Mouse (Mus musculus) heart, embryonic 15.5 days (tissue): ENCODE data around the gene Psmd11. TPM values are rescaled to one million over a fixed set of nuclear protein-coding genes. Genes with fewer than 3 reads are reported as not detected.

Experiments used
- ATAC-seq: fragments of 200-750 bp; cut with Nextera tagmentation; replicated peaks from 2 replicates; pipeline ENCODE4 v1.8.0; 2017; ENCODE audit warnings: low read depth, moderate TSS enrichment; ENCODE audit not compliant: insufficient number of reproducible peaks, insufficient read depth, low FRiP score
- H3K27ac ChIP-seq: fragments of 300-500 bp; sonication (generic); 2 replicates; pipeline ENCODE4 v1.5.1; 2015; ENCODE audit warnings: mild to moderate bottlenecking, inconsistent platforms
- H3K27me3 ChIP-seq: fragments of 300-500 bp; sonication (generic); 2 replicates; pipeline ENCODE4 v1.6.1; 2015; ENCODE audit warnings: inconsistent platforms
- H3K36me3 ChIP-seq: fragments of 300-500 bp; sonication (generic); 2 replicates; pipeline ENCODE4 v1.6.1; 2015; ENCODE audit warnings: mild to moderate bottlenecking, inconsistent platforms
- H3K4me1 ChIP-seq: fragments of 300-500 bp; sonication (generic); replicated peaks from 2 replicates; pipeline ENCODE4 v1.6.1; 2015; ENCODE audit warnings: inconsistent platforms
- H3K4me2 ChIP-seq: fragments of 300-500 bp; sonication (generic); 2 replicates; pipeline ENCODE4 v1.6.1; 2015; ENCODE audit warnings: inconsistent platforms, mild to moderate bottlenecking, moderate library complexity
- H3K4me3 ChIP-seq: fragments of 300-500 bp; sonication (generic); 2 replicates; pipeline ENCODE4 v1.5.1; 2015; ENCODE audit warnings: mild to moderate bottlenecking, inconsistent platforms
- H3K9ac ChIP-seq: fragments of 300-500 bp; sonication (generic); 2 replicates; pipeline ENCODE4 v1.6.1; 2015; ENCODE audit warnings: mild to moderate bottlenecking, inconsistent platforms
- H3K9me3 ChIP-seq: fragments of 300-500 bp; sonication (generic); replicated peaks from 2 replicates; pipeline ENCODE4 v1.6.1; 2016; ENCODE audit warnings: inconsistent platforms
- WGBS: fragments of 180-500 bp; shearing (Covaris S2); methylation state at CpG from one replicate; pipeline ENCODE4 v1.1.7; 2015; ENCODE audit warnings: mixed read lengths; 5-methylcytosine and 5-hydroxymethylcytosine counted together
- polyA plus RNA-seq: library from polyadenylated mRNA; unstranded; fragments of >200 nt; fragmentation: Nextera tagmentation; extraction: Ambion mirVana; gene quantifications from 2 replicates; pipeline ENCODE4 v1.2.1, GENCODE M21; 2015

Psmd11 gene
- polyA plus RNA-seq, 1 experiment from 2014 or later = 177 TPM

GRCm38 (mm10) chr11:80476222-80477189 is 48.1 kb downstream of the Psmd11 start, which contains the start of gene Cdk5r1:
Gene Cdk5r1, plus strand, starts transcription at chr11:80477023.
- WGBS = under 1% methylated on average over 100 of the region's 116 CpGs
- peak within 1 kb of the TSS; percentile 97 for H3K4me2 ChIP-seq
- H3K4me3 ChIP-seq = peak within 1 kb of the TSS; percentile 70
- H3K36me3 ChIP-seq = peaks cover 9% of the 10 kb centered on the region; the same call in 1 of the 2 replicates
- ATAC-seq = peak; percentile 92
- peak within 1 kb of the TSS; percentile 74 for H3K27ac ChIP-seq
- peaks cover 15% of the 10 kb centered on the region for H3K4me1 ChIP-seq
- peaks cover 12% of the 10 kb centered on the region; the same call in 1 of the 2 replicates for H3K27me3 ChIP-seq
- no peaks in the 10 kb centered on the region for H3K9me3 ChIP-seq
- peak within 1 kb of the TSS; percentile 66 for H3K9ac ChIP-seq

DNA sequence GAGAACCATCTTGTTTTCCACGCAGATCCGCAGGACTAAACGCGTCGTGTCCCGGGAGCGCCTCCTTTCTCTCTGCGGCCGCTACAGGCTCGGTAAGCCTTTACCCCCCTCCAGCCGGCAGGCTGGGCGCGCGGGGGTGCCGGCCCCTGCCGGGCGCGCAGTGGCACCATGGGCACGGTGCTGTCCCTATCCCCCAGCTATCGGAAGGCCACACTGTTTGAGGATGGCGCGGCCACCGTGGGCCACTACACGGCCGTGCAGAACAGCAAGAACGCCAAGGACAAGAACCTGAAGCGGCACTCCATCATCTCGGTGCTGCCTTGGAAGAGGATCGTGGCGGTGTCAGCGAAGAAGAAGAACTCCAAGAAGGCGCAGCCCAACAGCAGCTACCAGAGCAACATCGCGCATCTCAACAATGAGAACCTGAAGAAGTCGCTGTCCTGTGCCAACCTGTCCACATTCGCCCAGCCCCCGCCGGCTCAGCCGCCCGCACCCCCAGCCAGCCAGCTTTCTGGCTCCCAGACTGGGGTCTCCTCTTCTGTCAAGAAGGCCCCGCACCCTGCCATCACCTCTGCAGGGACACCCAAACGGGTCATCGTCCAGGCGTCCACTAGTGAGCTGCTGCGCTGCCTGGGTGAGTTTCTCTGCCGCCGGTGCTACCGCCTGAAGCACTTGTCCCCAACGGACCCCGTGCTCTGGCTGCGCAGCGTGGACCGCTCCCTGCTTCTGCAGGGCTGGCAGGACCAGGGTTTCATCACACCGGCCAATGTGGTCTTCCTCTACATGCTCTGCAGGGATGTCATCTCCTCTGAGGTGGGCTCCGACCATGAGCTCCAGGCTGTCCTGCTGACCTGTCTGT is 49.2 kb downstream of the Psmd11 start:
- H3K4me1 ChIP-seq = peaks cover 15% of the 10 kb centered on the region
- no peaks in the 10 kb centered on the region for H3K9me3 ChIP-seq
- peaks cover 12% of the 10 kb centered on the region; the same call in 1 of the 2 replicates for H3K27me3 ChIP-seq
- peak; percentile 20; the same call in 1 of the 2 replicates for ATAC-seq
- peak overlapping the region; percentile 66 for H3K9ac ChIP-seq
- WGBS = 16% methylated on average over 55 of the region's 55 CpGs
- H3K36me3 ChIP-seq = peaks cover 9% of the 10 kb centered on the region; the same call in 1 of the 2 replicates
- peak overlapping the region; percentile 70 for H3K4me3 ChIP-seq
- H3K27ac ChIP-seq = peak overlapping the region; percentile 55
- H3K4me2 ChIP-seq = peak overlapping the region; percentile 97

- H3K9me3 ChIP-seq = no peaks in the 10 kb centered on the region
- 0 out of 2 replicates have a peak, but pooled peaks cover 4% of the 10 kb centered on the region for H3K36me3 ChIP-seq
- H3K27me3 ChIP-seq = peaks cover 14% of the 10 kb centered on the region; the same call in 1 of the 2 replicates
- 86% methylated on average over 14 of the region's 14 CpGs for WGBS
- peaks cover 15% of the 10 kb centered on the region for H3K4me1 ChIP-seq
- no peak overlapping the region for H3K4me2 ChIP-seq
- H3K9ac ChIP-seq = no peak overlapping the region
- H3K27ac ChIP-seq = no peak overlapping the region
- H3K4me3 ChIP-seq = no peak overlapping the region
- no peak for ATAC-seq
These were observed 50.4 kb downstream of the Psmd11 start for GRCm38 (mm10) chr11:80478694-80479412.

DNA sequence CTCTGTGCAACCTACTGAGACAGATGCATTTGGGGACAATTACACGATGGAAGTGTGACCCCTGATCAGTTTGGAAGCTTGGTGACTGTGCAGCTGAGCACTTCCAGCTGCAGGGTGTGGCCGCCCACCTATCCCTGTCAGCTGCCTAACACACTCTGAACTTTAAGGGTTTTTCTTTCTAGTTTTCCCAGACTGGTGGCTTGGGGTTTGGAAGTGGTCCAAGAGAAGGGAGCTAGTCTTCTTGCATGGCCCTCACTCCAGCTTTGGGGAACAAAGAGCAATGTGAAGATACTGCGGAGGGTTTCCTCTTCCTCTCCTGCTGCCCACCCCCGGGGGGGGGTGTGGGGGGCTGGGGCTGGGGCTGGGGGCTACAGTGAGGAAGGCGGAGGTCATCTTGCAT is 51.0 kb downstream of the Psmd11 start:
- Histone ChIP-seq H3K36me3 (0 out of 2 replicates have a peak, but pooled peaks cover under 1% of the 10 kb centered on the region), H3K4me3 (no peak overlapping the region), H3K27ac (no peak overlapping the region), H3K9me3 (no peaks in the 10 kb centered on the region), H3K4me1 (peaks cover 15% of the 10 kb centered on the region), H3K27me3 (peaks cover 14% of the 10 kb centered on the region; the same call in 1 of the 2 replicates), H3K9ac (no peak overlapping the region), H3K4me2 (no peak overlapping the region)
- no peak for ATAC-seq
- 66% methylated on average over 5 of the region's 5 CpGs for WGBS

GRCm38 (mm10) chr11:80479906-80480866 is 51.8 kb downstream of the Psmd11 start:
- Histone ChIP-seq H3K4me3 (no peak overlapping the region), H3K4me1 (peaks cover 15% of the 10 kb centered on the region), H3K27ac (no peak overlapping the region), H3K4me2 (no peak overlapping the region), H3K36me3 (no peaks in the 10 kb centered on the region), H3K9me3 (no peaks in the 10 kb centered on the region), H3K9ac (no peak overlapping the region), H3K27me3 (peaks cover 14% of the 10 kb centered on the region; the same call in 1 of the 2 replicates)
- WGBS = 83% methylated on average over 31 of the region's 31 CpGs
- no peak for ATAC-seq

DNA sequence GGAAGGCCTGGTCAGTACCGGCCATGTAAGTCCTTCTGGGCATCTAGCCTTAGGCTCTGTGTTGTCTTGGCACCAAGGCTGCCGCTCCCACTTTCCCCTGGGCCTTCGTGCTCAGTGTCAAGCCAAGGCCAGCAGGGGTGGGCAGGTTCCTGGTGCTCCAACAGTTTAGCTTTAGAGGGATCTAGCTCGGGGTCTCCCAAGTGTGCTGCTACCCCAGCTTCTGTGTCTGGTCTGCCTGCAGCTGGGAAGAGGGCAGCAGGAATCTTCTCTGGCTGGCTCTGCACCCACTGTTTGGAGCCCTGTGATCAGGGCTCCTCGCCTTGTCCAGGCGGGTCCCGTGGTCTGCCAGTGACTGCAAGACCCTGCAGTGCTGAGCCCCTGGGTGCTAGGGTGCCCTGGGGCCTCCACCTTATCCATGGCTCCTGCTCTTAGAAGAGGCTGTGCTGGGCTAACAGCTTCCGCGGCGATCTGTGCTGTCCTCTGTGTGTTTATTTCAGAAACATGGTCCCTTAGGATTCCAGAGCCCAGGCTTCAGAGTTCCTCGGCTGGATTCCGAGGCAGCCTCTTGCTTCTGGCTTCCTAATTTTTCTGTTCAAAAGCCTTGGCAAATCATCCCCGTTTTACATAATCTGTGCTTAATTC is 53.1 kb downstream of the Psmd11 start:
- 83% methylated on average over 13 of the region's 13 CpGs for WGBS
- Histone ChIP-seq H3K9me3 (no peaks in the 10 kb centered on the region), H3K36me3 (no peaks in the 10 kb centered on the region), H3K4me1 (peaks cover 25% of the 10 kb centered on the region), H3K27ac (no peak overlapping the region), H3K4me2 (no peak overlapping the region), H3K4me3 (no peak overlapping the region), H3K27me3 (peaks cover 14% of the 10 kb centered on the region; the same call in 1 of the 2 replicates), H3K9ac (no peak overlapping the region)
- no peak for ATAC-seq

GRCm38 (mm10) chr11:80482347-80482746 is 53.9 kb downstream of the Psmd11 start:
- Histone ChIP-seq H3K27me3 (peaks cover 14% of the 10 kb centered on the region; the same call in 1 of the 2 replicates), H3K4me3 (no peak overlapping the region), H3K36me3 (no peaks in the 10 kb centered on the region), H3K4me2 (no peak overlapping the region), H3K4me1 (peaks cover 24% of the 10 kb centered on the region), H3K27ac (no peak overlapping the region), H3K9me3 (no peaks in the 10 kb centered on the region), H3K9ac (no peak overlapping the region)
- ATAC-seq = no peak
- 84% methylated on average over 10 of the region's 10 CpGs for WGBS

DNA sequence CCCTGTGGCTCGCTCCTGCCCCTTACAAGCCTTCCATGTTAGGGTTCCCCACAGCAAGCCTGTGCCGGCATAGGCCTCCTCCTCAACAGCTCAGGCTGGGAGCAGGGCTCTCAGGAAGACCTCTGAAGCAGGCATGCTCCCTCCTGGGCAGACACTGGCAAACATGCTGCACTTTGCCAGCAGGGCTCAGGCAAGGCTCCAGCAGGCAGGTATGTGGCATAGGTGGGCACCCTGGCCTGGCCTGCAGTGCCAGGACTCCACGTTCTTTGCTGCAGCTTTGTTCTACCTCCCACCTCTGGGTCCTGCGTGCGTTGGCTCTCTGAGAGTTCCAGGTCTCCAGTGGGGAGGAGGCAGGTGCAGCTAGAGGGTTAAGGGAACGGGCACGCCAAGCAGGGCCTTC is 54.5 kb downstream of the Psmd11 start:
- no peak for ATAC-seq
- Histone ChIP-seq H3K4me1 (peaks cover 18% of the 10 kb centered on the region), H3K36me3 (no peaks in the 10 kb centered on the region), H3K4me3 (no peak overlapping the region), H3K27me3 (peaks cover 11% of the 10 kb centered on the region; the same call in 1 of the 2 replicates), H3K9me3 (no peaks in the 10 kb centered on the region), H3K27ac (no peak overlapping the region), H3K4me2 (no peak overlapping the region), H3K9ac (no peak overlapping the region)
- 84% methylated on average over 7 of the region's 7 CpGs for WGBS

DNA sequence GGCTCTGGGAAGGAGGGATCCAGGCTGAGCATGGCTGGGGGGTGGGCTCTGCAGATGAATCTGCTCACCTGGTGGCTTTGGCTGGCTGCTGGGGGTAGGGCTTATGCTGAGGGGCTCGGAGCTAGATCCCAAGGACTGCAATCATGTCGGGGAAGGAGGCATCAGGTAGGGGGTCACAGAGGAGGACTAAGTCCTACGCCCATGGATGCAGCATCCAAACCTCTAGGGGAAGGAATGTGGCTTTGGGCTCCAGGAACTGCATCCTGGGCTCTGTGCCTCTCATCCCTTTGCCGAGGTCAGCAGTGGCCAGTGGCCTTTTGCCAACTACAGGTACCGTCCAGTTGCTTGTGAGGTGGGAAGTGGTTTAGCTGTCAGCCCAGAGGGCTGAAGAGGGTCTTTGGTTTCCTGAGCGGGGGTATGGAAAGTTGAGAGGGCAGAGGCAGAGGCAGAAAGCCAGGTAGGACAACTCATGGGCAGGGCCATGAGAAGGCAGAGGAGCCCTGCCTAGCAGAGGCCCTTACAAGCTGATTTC is 55.2 kb downstream of the Psmd11 start:
- no peak overlapping the region for H3K27ac ChIP-seq
- H3K9ac ChIP-seq = no peak overlapping the region
- 68% methylated on average over 6 of the region's 6 CpGs for WGBS
- H3K27me3 ChIP-seq = peaks cover 6% of the 10 kb centered on the region; the same call in 1 of the 2 replicates
- no peak overlapping the region for H3K4me2 ChIP-seq
- no peaks in the 10 kb centered on the region for H3K36me3 ChIP-seq
- peaks cover 16% of the 10 kb centered on the region for H3K4me1 ChIP-seq
- H3K4me3 ChIP-seq = no peak overlapping the region
- ATAC-seq = no peak
- no peaks in the 10 kb centered on the region for H3K9me3 ChIP-seq
